Mouse (Mus musculus) limb, embryonic 14.5 days (tissue): ENCODE results near the gene Clcnkb. TPM values are rescaled to one million over a fixed set of nuclear protein-coding genes. Genes with fewer than 3 reads are reported as not detected.

Experiments
- ATAC-seq: fragments of 200-750 bp; cut with Nextera tagmentation; 2 replicates; pipeline ENCODE4 v1.8.0; 2017; ENCODE audit warnings: low read depth, moderate number of reproducible peaks, moderate TSS enrichment; ENCODE audit not compliant: low FRiP score
- DNase-seq: peaks from one replicate; pipeline ENCODE4 v3.0.0-alpha.2; 2015; ENCODE audit warnings: low spot score
- H3K27ac ChIP-seq: fragments of 300-500 bp; sonication (generic); replicated peaks from 2 replicates; pipeline ENCODE4 v1.5.1; 2014; ENCODE audit warnings: low read depth, mild to moderate bottlenecking, low read length, moderate library complexity, mixed read lengths
- H3K27me3 ChIP-seq: fragments of 300-500 bp; sonication (generic); 2 replicates; pipeline ENCODE4 v1.6.1; 2014; ENCODE audit warnings: low read length, mixed read lengths; ENCODE audit not compliant: control insufficient read depth, insufficient read depth
- H3K36me3 ChIP-seq: fragments of 300-500 bp; sonication (generic); 2 replicates; pipeline ENCODE4 v1.6.1; 2014; ENCODE audit warnings: mild to moderate bottlenecking, low read length, moderate library complexity, mixed read lengths; ENCODE audit not compliant: control insufficient read depth, insufficient read depth
- H3K4me1 ChIP-seq: fragments of 300-500 bp; sonication (generic); 2 replicates; pipeline ENCODE4 v1.6.1; 2014; ENCODE audit warnings: antibody characterized with exemption, low read length, mixed read lengths; ENCODE audit not compliant: control insufficient read depth, insufficient read depth
- H3K4me2 ChIP-seq: fragments of 300-500 bp; sonication (generic); replicated peaks from 2 replicates; pipeline ENCODE4 v1.6.1; 2014; ENCODE audit warnings: low read depth, mild to moderate bottlenecking, low read length, moderate library complexity; ENCODE audit not compliant: severe bottlenecking
- H3K4me3 ChIP-seq: fragments of 300-500 bp; sonication (generic); replicated peaks from 2 replicates; pipeline ENCODE4 v1.5.1; 2014; ENCODE audit warnings: low read length
- H3K9ac ChIP-seq: fragments of 300-500 bp; sonication (generic); 2 replicates; pipeline ENCODE4 v1.6.1; 2014; ENCODE audit warnings: mild to moderate bottlenecking, low read depth, low read length, moderate library complexity; ENCODE audit not compliant: severe bottlenecking
- H3K9me3 ChIP-seq: fragments of 300-500 bp; sonication (generic); 2 replicates; pipeline ENCODE4 v1.6.1; 2016; ENCODE audit warnings: low read length; ENCODE audit not compliant: control insufficient read depth
- POLR2A ChIP-seq: fragments of 200-500 bp; IDR thresholded peaks from 2 replicates; pipeline ENCODE4 v1.8.0; 2012; ENCODE audit warnings: inconsistent platforms, mild to moderate bottlenecking, moderate library complexity, borderline replicate concordance; ENCODE audit not compliant: insufficient read depth, insufficient read length; ENCODE audit errors: extremely low read depth
- WGBS: fragments of 180-500 bp; shearing (Covaris S2); extraction: QIAGEN DNeasy Blood & Tissue Kit; methylation state at CpG from one replicate; pipeline ENCODE4 v1.1.7; 2014; 5-methylcytosine and 5-hydroxymethylcytosine counted together
- polyA plus RNA-seq, 2 experiments: library from polyadenylated mRNA; depleted of rRNA in 1 of 2; stranded (reverse) in 1 of 2; unstranded in 1 of 2; fragments of >200 nt; fragmentation: Nextera tagmentation in 1 of 2; extraction: Ambion mirVana in 1 of 2; gene quantifications; 2 replicates each; pipeline versions ENCODE4 v1.2.1 to v1.2.3; 2012 to 2014

The Clcnkb gene
- polyA plus RNA-seq (2012; rRNA removed) (0.21 TPM in 1 of 2 replicates, not detected in the other), polyA plus RNA-seq (2014; fragmentation: Nextera tagmentation; extraction: Ambion mirVana) (0.51 TPM in 1 of 2 replicates, not detected in the other)

GRCm38 (mm10) chr4:141415924-141416323 lies at the start of gene Clcnkb:
Gene Clcnkb, minus strand, starts transcription at chr4:141416014.
- TF ChIP-seq POLR2A, result no peak
- no peak within 1 kb of the TSS for H3K4me3 ChIP-seq
- H3K27ac ChIP-seq, result no peak within 1 kb of the TSS
- H3K27me3 ChIP-seq, result no peaks in the 10 kb centered on the region
- no peaks in the 10 kb centered on the region for H3K36me3 ChIP-seq
- 63% methylated on average over 7 of the region's 7 CpGs for WGBS
- H3K9me3 ChIP-seq, result no peaks in the 10 kb centered on the region
- DNase-seq (no peak), ATAC-seq (no peak)
- H3K4me2 ChIP-seq, result no peak within 1 kb of the TSS
- H3K9ac ChIP-seq, result no peak within 1 kb of the TSS
- peaks cover 3% of the 10 kb centered on the region for H3K4me1 ChIP-seq

- no peak for TF ChIP-seq POLR2A
- no peak overlapping the region for H3K9ac ChIP-seq
- no peak overlapping the region for H3K4me3 ChIP-seq
- DNase-seq, result no peak
- no peaks in the 10 kb centered on the region for H3K27me3 ChIP-seq
- ATAC-seq, result no peak
- H3K36me3 ChIP-seq, result peaks cover 95% of the 10 kb centered on the region
- H3K27ac ChIP-seq, result no peak overlapping the region
- H3K4me1 ChIP-seq, result no peaks in the 10 kb centered on the region
- H3K9me3 ChIP-seq, result no peaks in the 10 kb centered on the region
- H3K4me2 ChIP-seq, result no peak overlapping the region
- 77% methylated on average over 14 of the region's 16 CpGs for WGBS
Observed at GRCm38 (mm10) chr4:141464722-141465121, 48.9 kb upstream of the Clcnkb start.

GRCm38 (mm10) chr4:141463472-141463871 lies 47.7 kb upstream of the Clcnkb start:
- no peak for TF ChIP-seq POLR2A
- H3K4me1 ChIP-seq, result no peaks in the 10 kb centered on the region
- no peak overlapping the region for H3K27ac ChIP-seq
- H3K4me2 ChIP-seq, result no peak overlapping the region
- peaks cover 85% of the 10 kb centered on the region for H3K36me3 ChIP-seq
- H3K9ac ChIP-seq, result no peak overlapping the region
- H3K4me3 ChIP-seq, result no peak overlapping the region
- no peaks in the 10 kb centered on the region for H3K9me3 ChIP-seq
- no peaks in the 10 kb centered on the region for H3K27me3 ChIP-seq
- DNase-seq (no peak), ATAC-seq (no peak)
- WGBS, result 88% methylated on average over 13 of the region's 14 CpGs

GRCm38 (mm10) chr4:141461576-141461975 lies 45.8 kb upstream of the Clcnkb start:
- Histone ChIP-seq H3K36me3 (peaks cover 67% of the 10 kb centered on the region), H3K4me1 (0 out of 2 replicates have a peak, but pooled peaks cover 4% of the 10 kb centered on the region), H3K27me3 (no peaks in the 10 kb centered on the region), H3K9ac (no peak overlapping the region), H3K27ac (no peak overlapping the region), H3K4me2 (no peak overlapping the region), H3K4me3 (no peak overlapping the region), H3K9me3 (no peaks in the 10 kb centered on the region)
- DNase-seq, result no peak
- no peak for ATAC-seq
- TF ChIP-seq POLR2A, result no peak
- WGBS, result 93% methylated on average over 12 of the region's 12 CpGs

- no peak overlapping the region for H3K27ac ChIP-seq
- no peak overlapping the region for H3K4me3 ChIP-seq
- H3K4me2 ChIP-seq, result no peak overlapping the region
- no peak for ATAC-seq
- no peak for TF ChIP-seq POLR2A
- H3K27me3 ChIP-seq, result no peaks in the 10 kb centered on the region
- no peaks in the 10 kb centered on the region for H3K9me3 ChIP-seq
- H3K9ac ChIP-seq, result no peak overlapping the region
- 68% methylated on average over 12 of the region's 12 CpGs for WGBS
- 0 out of 2 replicates have a peak, but pooled peaks cover 4% of the 10 kb centered on the region for H3K4me1 ChIP-seq
- DNase-seq, result no peak
- H3K36me3 ChIP-seq, result peaks cover 65% of the 10 kb centered on the region
Observed at GRCm38 (mm10) chr4:141461088-141461487, 45.3 kb upstream of the Clcnkb start.
